Mouse (Mus musculus): Measurements from ENCODE around the gene Nktr. TPM values are rescaled to one million over a fixed set of nuclear protein-coding genes. Genes with fewer than 3 reads are reported as not detected.
A peak's percentile ranks its signal among the peaks of the same experiment; 100 is the strongest.

Gene Nktr
- total RNA-seq (2017), result 193 to 365 TPM (median 198 TPM) in 3 replicates

GRCm38 (mm10) chr9:121718792-121719318, at the start of gene Nktr:
Gene Nktr, plus strand, starts transcription at chr9:121719169.
- peak; percentile 97 for ATAC-seq (replicated peaks; ENCODE audit: insufficient number of reproducible peaks, low FRiP score, low TSS enrichment, poor library complexity, severe bottlenecking)

- no peak for ATAC-seq (replicated peaks; ENCODE audit: insufficient number of reproducible peaks, low FRiP score, low TSS enrichment, poor library complexity, severe bottlenecking)
These were observed 49.6 kb upstream of the Nktr start for GRCm38 (mm10) chr9:121669348-121669791.

- no peak for ATAC-seq (replicated peaks; ENCODE audit: insufficient number of reproducible peaks, low FRiP score, low TSS enrichment, poor library complexity, severe bottlenecking)
These were observed 47.7 kb upstream of the Nktr start for GRCm38 (mm10) chr9:121671300-121671699.

GRCm38 (mm10) chr9:121672311-121672710, 46.7 kb upstream of the Nktr start:
- no peak for ATAC-seq (replicated peaks; ENCODE audit: insufficient number of reproducible peaks, low FRiP score, low TSS enrichment, poor library complexity, severe bottlenecking)

GRCm38 (mm10) chr9:121673716-121674115, 45.3 kb upstream of the Nktr start:
- ATAC-seq (replicated peaks; ENCODE audit: insufficient number of reproducible peaks, low FRiP score, low TSS enrichment, poor library complexity, severe bottlenecking), result no peak

- peak; percentile 76 for ATAC-seq (replicated peaks; ENCODE audit: insufficient number of reproducible peaks, low FRiP score, low TSS enrichment, poor library complexity, severe bottlenecking)
These were observed 44.0 kb upstream of the Nktr start for GRCm38 (mm10) chr9:121675011-121675410.

GRCm38 (mm10) chr9:121675556-121675955, 43.4 kb upstream of the Nktr start:
- no peak for ATAC-seq (replicated peaks; ENCODE audit: insufficient number of reproducible peaks, low FRiP score, low TSS enrichment, poor library complexity, severe bottlenecking)

GRCm38 (mm10) chr9:121677069-121677468, 41.9 kb upstream of the Nktr start:
- peak; percentile 15; the same call in 1 of the 2 replicates for ATAC-seq (replicated peaks; ENCODE audit: insufficient number of reproducible peaks, low FRiP score, low TSS enrichment, poor library complexity, severe bottlenecking)

GRCm38 (mm10) chr9:121677476-121677875, 41.5 kb upstream of the Nktr start:
- no peak for ATAC-seq (replicated peaks; ENCODE audit: insufficient number of reproducible peaks, low FRiP score, low TSS enrichment, poor library complexity, severe bottlenecking)

GRCm38 (mm10) chr9:121679549-121679948, 39.4 kb upstream of the Nktr start:
- peak; percentile 55; the same call in 1 of the 2 replicates for ATAC-seq (replicated peaks; ENCODE audit: insufficient number of reproducible peaks, low FRiP score, low TSS enrichment, poor library complexity, severe bottlenecking)

GRCm38 (mm10) chr9:121681191-121681590, 37.8 kb upstream of the Nktr start:
- ATAC-seq (replicated peaks; ENCODE audit: insufficient number of reproducible peaks, low FRiP score, low TSS enrichment, poor library complexity, severe bottlenecking), result no peak

GRCm38 (mm10) chr9:121682037-121682680, 36.8 kb upstream of the Nktr start:
- ATAC-seq (replicated peaks; ENCODE audit: insufficient number of reproducible peaks, low FRiP score, low TSS enrichment, poor library complexity, severe bottlenecking), result no peak

GRCm38 (mm10) chr9:121684702-121685101, 34.3 kb upstream of the Nktr start:
- ATAC-seq (replicated peaks; ENCODE audit: insufficient number of reproducible peaks, low FRiP score, low TSS enrichment, poor library complexity, severe bottlenecking), result no peak

- ATAC-seq (replicated peaks; ENCODE audit: insufficient number of reproducible peaks, low FRiP score, low TSS enrichment, poor library complexity, severe bottlenecking), result no peak
These were observed 28.7 kb upstream of the Nktr start for GRCm38 (mm10) chr9:121690200-121690651.

GRCm38 (mm10) chr9:121690734-121691133, 28.2 kb upstream of the Nktr start:
- ATAC-seq (replicated peaks; ENCODE audit: insufficient number of reproducible peaks, low FRiP score, low TSS enrichment, poor library complexity, severe bottlenecking), result no peak

GRCm38 (mm10) chr9:121694736-121695135, 24.2 kb upstream of the Nktr start:
- ATAC-seq (replicated peaks; ENCODE audit: insufficient number of reproducible peaks, low FRiP score, low TSS enrichment, poor library complexity, severe bottlenecking), result no peak

GRCm38 (mm10) chr9:121696626-121697025, 22.3 kb upstream of the Nktr start:
- no peak for ATAC-seq (replicated peaks; ENCODE audit: insufficient number of reproducible peaks, low FRiP score, low TSS enrichment, poor library complexity, severe bottlenecking)

- 0 out of 2 replicates have a peak, but pooled peaks have one; percentile 40 for ATAC-seq (replicated peaks; ENCODE audit: insufficient number of reproducible peaks, low FRiP score, low TSS enrichment, poor library complexity, severe bottlenecking)
These were observed 21.6 kb upstream of the Nktr start for GRCm38 (mm10) chr9:121697150-121698049.

- no peak for ATAC-seq (replicated peaks; ENCODE audit: insufficient number of reproducible peaks, low FRiP score, low TSS enrichment, poor library complexity, severe bottlenecking)
These were observed 14.7 kb upstream of the Nktr start for GRCm38 (mm10) chr9:121704261-121704645.
